Mouse (Mus musculus) embryo, embryonic 11.5 days (tissue): Measurements from ENCODE around the gene Efcc1.

Experiments
- DNase-seq: peaks from one replicate; pipeline ENCODE4 v3.0.0-alpha.2; 2012; ENCODE audit warnings: low read depth, low spot score

Efcc1 gene

GRCm38 (mm10) chr6:87804036-87804435 is 73.4 kb downstream of the Efcc1 start:
- no peak for DNase-seq

GRCm38 (mm10) chr6:87804886-87805285 is 74.2 kb downstream of the Efcc1 start:
- no peak for DNase-seq

- DNase-seq = no peak
These were observed 74.8 kb downstream of the Efcc1 start for GRCm38 (mm10) chr6:87805448-87805847.
